Mouse (Mus musculus) limb, embryonic 15.5 days (tissue): ENCODE results near the gene Klk15. TPM values are rescaled to one million over a fixed set of nuclear protein-coding genes. Genes with fewer than 3 reads are reported as not detected.

Experiments
- ATAC-seq: fragments of 200-750 bp; cut with Nextera tagmentation; 2 replicates; pipeline ENCODE4 v1.8.0; 2017; ENCODE audit warnings: low read depth, moderate TSS enrichment; ENCODE audit not compliant: insufficient number of reproducible peaks, low FRiP score, low TSS enrichment
- H3K27ac ChIP-seq: fragments of 300-500 bp; sonication (generic); 2 replicates; pipeline ENCODE4 v1.5.1; 2015; ENCODE audit warnings: moderate library complexity, mild to moderate bottlenecking, inconsistent platforms
- H3K27me3 ChIP-seq: fragments of 300-500 bp; sonication (generic); 2 replicates; pipeline ENCODE4 v1.6.1; 2015; ENCODE audit warnings: inconsistent platforms
- H3K36me3 ChIP-seq: fragments of 300-500 bp; sonication (generic); 2 replicates; pipeline ENCODE4 v1.6.1; 2015; ENCODE audit warnings: inconsistent platforms
- H3K4me1 ChIP-seq: fragments of 300-500 bp; sonication (generic); 2 replicates; pipeline ENCODE4 v1.6.1; 2015; ENCODE audit warnings: inconsistent platforms
- H3K4me2 ChIP-seq: fragments of 300-500 bp; sonication (generic); 2 replicates; pipeline ENCODE4 v1.6.1; 2015; ENCODE audit warnings: mild to moderate bottlenecking, inconsistent platforms
- H3K4me3 ChIP-seq: fragments of 300-500 bp; sonication (generic); 2 replicates; pipeline ENCODE4 v1.5.1; 2015; ENCODE audit warnings: mild to moderate bottlenecking, inconsistent platforms
- H3K9ac ChIP-seq: fragments of 300-500 bp; sonication (generic); 2 replicates; pipeline ENCODE4 v1.6.1; 2015; ENCODE audit warnings: inconsistent platforms
- H3K9me3 ChIP-seq: fragments of 300-500 bp; sonication (generic); 2 replicates; pipeline ENCODE4 v1.6.1; 2016; ENCODE audit warnings: inconsistent platforms
- WGBS: fragments of 180-500 bp; shearing (Covaris S2); methylation state at CpG from one replicate; pipeline ENCODE4 v1.1.7; 2015; 5-methylcytosine and 5-hydroxymethylcytosine counted together
- polyA plus RNA-seq: library from polyadenylated mRNA; unstranded; fragments of >200 nt; fragmentation: Nextera tagmentation; extraction: Ambion mirVana; gene quantifications from 2 replicates; pipeline ENCODE4 v1.2.1, GENCODE M21; 2015

Klk15 gene
- polyA plus RNA-seq = not detected in 2 replicates

DNA sequence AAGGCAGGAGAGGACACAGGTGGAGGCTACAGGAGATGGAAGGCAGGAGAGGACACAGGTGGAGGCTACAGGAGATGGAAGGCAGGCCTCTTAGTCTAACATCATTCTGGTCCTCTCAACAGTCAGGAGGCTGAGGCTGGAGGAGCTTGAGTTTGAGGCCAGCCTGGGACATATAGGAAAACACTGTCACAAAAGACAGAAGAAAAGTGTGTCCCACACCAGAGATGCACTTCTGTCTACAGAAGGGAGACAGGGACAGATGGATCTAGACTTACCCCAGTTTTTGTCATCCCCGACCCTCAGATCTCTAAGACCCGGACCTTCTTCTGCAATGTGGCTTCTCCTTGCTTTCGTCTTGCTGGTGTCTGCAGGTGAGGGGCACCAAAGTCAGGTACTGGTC lies at the start of gene Klk15:
Gene Klk15 (plus strand): TSS at position 301 of the 400 bp plus-strand sequence.
- no peak within 1 kb of the TSS for H3K9ac ChIP-seq
- H3K36me3 ChIP-seq = no peaks in the 10 kb centered on the region
- ATAC-seq = no peak
- H3K4me3 ChIP-seq = no peak within 1 kb of the TSS
- no peak within 1 kb of the TSS for H3K27ac ChIP-seq
- H3K4me1 ChIP-seq = no peaks in the 10 kb centered on the region
- H3K27me3 ChIP-seq = no peaks in the 10 kb centered on the region
- no peak within 1 kb of the TSS for H3K4me2 ChIP-seq
- WGBS = 95% methylated on average over 3 of the region's 3 CpGs
- H3K9me3 ChIP-seq = no peaks in the 10 kb centered on the region

DNA sequence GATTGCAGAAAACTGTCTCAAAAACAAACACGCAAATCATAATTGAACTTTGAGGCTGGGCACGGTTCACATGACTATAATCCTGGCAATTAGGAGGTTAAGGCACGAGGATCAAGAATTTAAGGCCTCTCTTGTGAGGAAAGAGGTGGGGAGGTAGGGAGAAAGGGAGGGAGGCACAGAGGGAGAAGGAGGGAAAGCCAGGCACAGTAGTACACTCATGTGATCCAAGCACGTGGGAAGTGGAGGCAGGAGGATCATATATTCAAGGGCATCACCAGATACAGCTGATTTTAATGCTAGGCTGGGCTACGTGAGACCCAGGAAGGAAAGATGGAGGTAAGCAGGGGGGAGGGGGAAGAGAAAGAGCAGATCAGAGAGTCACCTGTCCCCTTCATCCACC lies 42.2 kb upstream of the Klk15 start:
- no peak overlapping the region for H3K4me2 ChIP-seq
- 46% methylated on average over 5 of the region's 5 CpGs for WGBS
- H3K9ac ChIP-seq = no peak overlapping the region
- no peaks in the 10 kb centered on the region for H3K9me3 ChIP-seq
- H3K27ac ChIP-seq = no peak overlapping the region
- no peak overlapping the region for H3K4me3 ChIP-seq
- ATAC-seq = no peak
- H3K4me1 ChIP-seq = no peaks in the 10 kb centered on the region
- H3K36me3 ChIP-seq = no peaks in the 10 kb centered on the region
- no peaks in the 10 kb centered on the region for H3K27me3 ChIP-seq

GRCm38 (mm10) chr7:43891788-43892187 lies 41.8 kb upstream of the Klk15 start:
- Histone ChIP-seq H3K4me1 (no peaks in the 10 kb centered on the region), H3K9ac (no peak overlapping the region), H3K4me3 (no peak overlapping the region), H3K36me3 (no peaks in the 10 kb centered on the region), H3K27ac (no peak overlapping the region), H3K9me3 (no peaks in the 10 kb centered on the region), H3K27me3 (no peaks in the 10 kb centered on the region), H3K4me2 (no peak overlapping the region)
- no peak for ATAC-seq
- 46% methylated on average over 3 of the region's 3 CpGs for WGBS

- no peaks in the 10 kb centered on the region for H3K4me1 ChIP-seq
- peak; percentile 84 for ATAC-seq
- no peaks in the 10 kb centered on the region for H3K9me3 ChIP-seq
- no peaks in the 10 kb centered on the region for H3K36me3 ChIP-seq
- H3K27ac ChIP-seq = no peak overlapping the region
- 7% methylated on average over 1 of the region's 1 CpGs for WGBS
- H3K4me2 ChIP-seq = no peak overlapping the region
- no peaks in the 10 kb centered on the region for H3K27me3 ChIP-seq
- no peak overlapping the region for H3K9ac ChIP-seq
- H3K4me3 ChIP-seq = no peak overlapping the region
These were observed 38.7 kb upstream of the Klk15 start for GRCm38 (mm10) chr7:43894836-43895235.

GRCm38 (mm10) chr7:43914821-43915220 lies 18.7 kb upstream of the Klk15 start:
- no peak for ATAC-seq
- no peaks in the 10 kb centered on the region for H3K27me3 ChIP-seq
- no peaks in the 10 kb centered on the region for H3K4me1 ChIP-seq
- no peaks in the 10 kb centered on the region for H3K9me3 ChIP-seq
- H3K4me2 ChIP-seq = no peak overlapping the region
- no peak overlapping the region for H3K27ac ChIP-seq
- no peak overlapping the region for H3K4me3 ChIP-seq
- H3K36me3 ChIP-seq = no peaks in the 10 kb centered on the region
- H3K9ac ChIP-seq = no peak overlapping the region
- WGBS = 64% methylated on average over 9 of the region's 9 CpGs

GRCm38 (mm10) chr7:43918426-43918825 lies 15.1 kb upstream of the Klk15 start:
- ATAC-seq = no peak
- 76% methylated on average over 13 of the region's 13 CpGs for WGBS
- no peaks in the 10 kb centered on the region for H3K9me3 ChIP-seq

DNA sequence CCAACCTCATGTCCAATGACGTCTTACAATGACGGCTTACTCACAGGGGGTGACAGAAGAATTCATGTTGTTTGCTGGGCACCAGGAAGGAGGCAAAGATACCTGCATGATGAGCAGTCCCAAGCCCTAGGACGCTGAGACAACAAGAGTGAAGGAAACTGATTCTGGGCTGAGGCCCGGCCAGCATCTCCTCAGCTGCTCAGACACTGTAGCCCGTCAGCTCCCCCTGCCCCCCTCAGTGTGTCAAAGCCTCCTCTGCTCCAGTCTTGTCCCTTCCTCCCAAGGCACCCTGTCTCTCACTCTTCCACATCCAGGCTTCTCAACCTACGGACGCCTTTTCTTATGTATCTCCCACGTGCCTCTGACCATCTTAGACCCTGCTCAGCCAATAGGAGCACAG lies 14.7 kb upstream of the Klk15 start:
- ATAC-seq = no peak
- Histone ChIP-seq H3K36me3 (no peaks in the 10 kb centered on the region), H3K4me3 (no peak overlapping the region), H3K27ac (no peak overlapping the region), H3K4me1 (0 out of 2 replicates have a peak, but pooled peaks cover 2% of the 10 kb centered on the region), H3K9ac (no peak overlapping the region), H3K9me3 (no peaks in the 10 kb centered on the region), H3K4me2 (no peak overlapping the region), H3K27me3 (no peaks in the 10 kb centered on the region)
- 73% methylated on average over 8 of the region's 8 CpGs for WGBS

More at GRCm38 (mm10) chr7:43918426-43918825, 15.1 kb upstream of the Klk15 start:
- Histone ChIP-seq H3K36me3 (no peaks in the 10 kb centered on the region), H3K27ac (no peak overlapping the region), H3K9ac (no peak overlapping the region), H3K4me1 (0 out of 2 replicates have a peak, but pooled peaks cover 2% of the 10 kb centered on the region), H3K4me3 (no peak overlapping the region), H3K27me3 (no peaks in the 10 kb centered on the region), H3K4me2 (no peak overlapping the region)

GRCm38 (mm10) chr7:43919559-43920451 lies 13.7 kb upstream of the Klk15 start:
- Histone ChIP-seq H3K27me3 (no peaks in the 10 kb centered on the region), H3K36me3 (no peaks in the 10 kb centered on the region), H3K4me2 (no peak overlapping the region), H3K4me3 (no peak overlapping the region), H3K27ac (no peak overlapping the region), H3K4me1 (0 out of 2 replicates have a peak, but pooled peaks cover 2% of the 10 kb centered on the region), H3K9ac (no peak overlapping the region), H3K9me3 (no peaks in the 10 kb centered on the region)
- 29% methylated on average over 14 of the region's 14 CpGs for WGBS
- peak; percentile 70 for ATAC-seq

DNA sequence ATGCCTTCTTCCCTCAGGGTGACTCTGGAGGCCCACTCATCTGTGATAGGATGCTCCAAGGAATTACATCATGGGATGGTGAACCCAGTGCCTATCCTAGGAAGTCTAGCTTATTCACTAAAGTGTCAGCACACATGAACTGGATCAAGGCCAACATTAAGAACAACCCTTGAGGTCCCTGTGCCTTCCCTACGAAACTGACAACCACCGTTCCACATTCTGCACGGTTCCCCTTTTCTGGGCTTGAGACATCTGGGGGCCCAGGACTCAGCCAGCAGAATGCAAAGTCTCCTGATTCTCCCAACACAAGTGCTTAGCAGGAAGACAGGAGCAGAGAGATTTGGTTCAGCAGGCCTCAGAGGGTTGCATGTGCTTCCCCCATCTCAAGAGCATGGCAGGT lies 13.0 kb upstream of the Klk15 start:
- Histone ChIP-seq H3K36me3 (no peaks in the 10 kb centered on the region), H3K27me3 (no peaks in the 10 kb centered on the region), H3K4me1 (0 out of 2 replicates have a peak, but pooled peaks cover 2% of the 10 kb centered on the region), H3K4me3 (no peak overlapping the region), H3K9me3 (no peaks in the 10 kb centered on the region), H3K4me2 (no peak overlapping the region), H3K9ac (no peak overlapping the region), H3K27ac (no peak overlapping the region)
- 87% methylated on average over 3 of the region's 3 CpGs for WGBS
- ATAC-seq = no peak

GRCm38 (mm10) chr7:43921087-43921486 lies 12.5 kb upstream of the Klk15 start:
- H3K4me2 ChIP-seq = no peak overlapping the region
- H3K9ac ChIP-seq = no peak overlapping the region
- 88% methylated on average over 6 of the region's 6 CpGs for WGBS
- H3K36me3 ChIP-seq = no peaks in the 10 kb centered on the region
- H3K27me3 ChIP-seq = no peaks in the 10 kb centered on the region
- ATAC-seq = no peak
- no peak overlapping the region for H3K27ac ChIP-seq
- no peaks in the 10 kb centered on the region for H3K9me3 ChIP-seq
- H3K4me1 ChIP-seq = 0 out of 2 replicates have a peak, but pooled peaks cover 2% of the 10 kb centered on the region
- no peak overlapping the region for H3K4me3 ChIP-seq

- no peak for ATAC-seq
These were observed 11.6 kb upstream of the Klk15 start for GRCm38 (mm10) chr7:43921941-43922340.

GRCm38 (mm10) chr7:43925985-43926384 lies 7.6 kb upstream of the Klk15 start:
- H3K27me3 ChIP-seq = no peaks in the 10 kb centered on the region
- H3K36me3 ChIP-seq = no peaks in the 10 kb centered on the region
- ATAC-seq = no peak
- no peaks in the 10 kb centered on the region for H3K9me3 ChIP-seq
- WGBS = 68% methylated on average over 5 of the region's 5 CpGs
- no peak overlapping the region for H3K27ac ChIP-seq
- H3K4me1 ChIP-seq = no peaks in the 10 kb centered on the region
- no peak overlapping the region for H3K4me2 ChIP-seq
- H3K4me3 ChIP-seq = no peak overlapping the region
- H3K9ac ChIP-seq = no peak overlapping the region

More at GRCm38 (mm10) chr7:43921941-43922340, 11.6 kb upstream of the Klk15 start:
- Histone ChIP-seq H3K27ac (no peak overlapping the region), H3K36me3 (no peaks in the 10 kb centered on the region), H3K9ac (no peak overlapping the region), H3K4me3 (no peak overlapping the region), H3K9me3 (no peaks in the 10 kb centered on the region), H3K4me2 (no peak overlapping the region), H3K27me3 (no peaks in the 10 kb centered on the region), H3K4me1 (0 out of 2 replicates have a peak, but pooled peaks cover 2% of the 10 kb centered on the region)
- 91% methylated on average over 2 of the region's 2 CpGs for WGBS
